Mouse (Mus musculus) cortical plate, adult 2 months (tissue): ENCODE results near the gene Gm36028.

ENCODE experiments used
- CTCF ChIP-seq: fragments of 200-500 bp; IDR thresholded peaks from 2 replicates; pipeline ENCODE4 v1.5.1; 2011; ENCODE audit warnings: mild to moderate bottlenecking, control low read depth, low read length; ENCODE audit not compliant: insufficient read depth; ENCODE audit errors: extremely low read depth
- POLR2A ChIP-seq: fragments of 200-500 bp; IDR thresholded peaks from 2 replicates; pipeline ENCODE4 v1.6.1; 2011; ENCODE audit warnings: mild to moderate bottlenecking, low read length, control low read depth; ENCODE audit not compliant: insufficient read depth; ENCODE audit errors: extremely low read depth

GRCm38 (mm10) chr16:37899357-37899756, 38.4 kb upstream of the Gm36028 start:
- TF ChIP-seq POLR2A: no peak
- TF ChIP-seq CTCF: no peak
